Mouse (Mus musculus): ENCODE data around the gene Snu13. TPM values are rescaled to one million over a fixed set of nuclear protein-coding genes. Genes with fewer than 3 reads are reported as not detected.

Gene Snu13
- total RNA-seq, 1 experiment from 2014 or later = 74.8 TPM

Other genes starting within 250 kb of the Snu13 start
- gene Tef, start 245.2 kb downstream of the Snu13 start, total RNA-seq (2017) = 26.2 and 29.4 TPM in 2 replicates
- gene Tob2, start 188.8 kb downstream of the Snu13 start, total RNA-seq (2017) = 44.3 and 48.5 TPM in 2 replicates
- 42.9 and 65.9 TPM in 2 replicates for gene Phf5a, start 175.7 kb downstream of the Snu13 start, total RNA-seq (2017)
- gene Aco2, start 175.3 kb downstream of the Snu13 start, total RNA-seq (2017) = 86.2 and 108 TPM in 2 replicates
- gene Polr3h, start 121.4 kb downstream of the Snu13 start, total RNA-seq (2017) = 11.5 and 12.2 TPM in 2 replicates
- 0.37 TPM in 1 of 2 replicates, not detected in the other for gene Csdc2, start 110.8 kb downstream of the Snu13 start, total RNA-seq (2017)
- 5.0 and 9.6 TPM in 2 replicates for gene Pmm1, start 86.7 kb downstream of the Snu13 start, total RNA-seq (2017)
- gene 1700029P11Rik, start 67.1 kb downstream of the Snu13 start, total RNA-seq (2017) = not detected in 2 replicates
- gene Xrcc6, start 59.8 kb downstream of the Snu13 start, total RNA-seq (2017) = 33.9 and 49.0 TPM in 2 replicates
- gene Desi1, start 13.7 kb downstream of the Snu13 start, total RNA-seq (2017) = 7.3 and 7.7 TPM in 2 replicates
- not detected in 2 replicates for gene 4930407I10Rik, start 11.6 kb upstream of the Snu13 start, total RNA-seq (2017)
- not detected in 2 replicates for gene Mei1, start 22.4 kb upstream of the Snu13 start, total RNA-seq (2017)
- 35.9 and 37.9 TPM in 2 replicates for gene Ccdc134, start 80.3 kb upstream of the Snu13 start, total RNA-seq (2017)
- 71.5 and 74.5 TPM in 2 replicates for gene Srebf2, start 99.6 kb upstream of the Snu13 start, total RNA-seq (2017)
- gene Shisa8, start 165.2 kb upstream of the Snu13 start, total RNA-seq (2017) = 0.58 and 1.1 TPM in 2 replicates
- gene Tnfrsf13c, start 176.8 kb upstream of the Snu13 start, total RNA-seq (2017) = 157 and 160 TPM in 2 replicates
- not detected in 2 replicates for gene Cenpm, start 197.2 kb upstream of the Snu13 start, total RNA-seq (2017)
- gene 1500009C09Rik, start 204.8 kb upstream of the Snu13 start, total RNA-seq (2017) = not detected in 2 replicates
- gene Sept3, start 227.3 kb upstream of the Snu13 start, total RNA-seq (2017) = not detected in 2 replicates

Data from neutrophil, adult 5-6 weeks (primary cell).